Mouse (Mus musculus) midbrain, postnatal 0 days (tissue): Measurements from ENCODE around the gene Adcy7. TPM values are rescaled to one million over a fixed set of nuclear protein-coding genes. Genes with fewer than 3 reads are reported as not detected.
A peak's percentile ranks its signal among the peaks of the same experiment; 100 is the strongest.

ENCODE experiments used
- ATAC-seq: fragments of 200-750 bp; cut with Nextera tagmentation; 2 replicates; pipeline ENCODE4 v1.8.0; 2017; ENCODE audit warnings: moderate number of reproducible peaks, mild to moderate bottlenecking, moderate TSS enrichment, moderate library complexity; ENCODE audit not compliant: low FRiP score
- DNase-seq: peaks from one replicate; pipeline ENCODE4 v3.0.0-alpha.2; 2015; ENCODE audit warnings: low spot score
- H3K27ac ChIP-seq: fragments of 300-500 bp; sonication (generic); 2 replicates; pipeline ENCODE4 v1.5.1; 2014; ENCODE audit warnings: low read depth, mild to moderate bottlenecking, low read length, mixed read lengths
- H3K27me3 ChIP-seq: fragments of 300-500 bp; sonication (generic); 2 replicates; pipeline ENCODE4 v1.6.1; 2014; ENCODE audit warnings: low read length, control low read depth, mixed read lengths; ENCODE audit not compliant: insufficient read depth
- H3K36me3 ChIP-seq: fragments of 300-500 bp; sonication (generic); 2 replicates; pipeline ENCODE4 v1.6.1; 2014; ENCODE audit warnings: low read length, control low read depth, mixed read lengths; ENCODE audit not compliant: insufficient read depth
- H3K4me1 ChIP-seq: fragments of 300-500 bp; sonication (generic); 2 replicates; pipeline ENCODE4 v1.6.1; 2014; ENCODE audit warnings: mild to moderate bottlenecking, control low read depth, antibody characterized with exemption, low read length, mixed read lengths; ENCODE audit not compliant: insufficient read depth
- H3K4me2 ChIP-seq: fragments of 300-500 bp; sonication (generic); 2 replicates; pipeline ENCODE4 v1.6.1; 2014; ENCODE audit warnings: low read depth, mild to moderate bottlenecking, low read length, mixed read lengths; ENCODE audit not compliant: poor library complexity, severe bottlenecking
- H3K4me3 ChIP-seq: fragments of 300-500 bp; sonication (generic); 2 replicates; pipeline ENCODE4 v1.5.1; 2014; ENCODE audit warnings: low read depth, mild to moderate bottlenecking, low read length, moderate library complexity
- H3K9ac ChIP-seq: fragments of 300-500 bp; sonication (generic); replicated peaks from 2 replicates; pipeline ENCODE4 v1.6.1; 2014; ENCODE audit warnings: mild to moderate bottlenecking, low read length, moderate library complexity, mixed read lengths; ENCODE audit not compliant: poor library complexity, severe bottlenecking
- H3K9me3 ChIP-seq: fragments of 300-500 bp; sonication (generic); 2 replicates; pipeline ENCODE4 v1.6.1; 2016; ENCODE audit warnings: low read length, control low read depth
- CTCF ChIP-seq: IDR thresholded peaks from 2 replicates; pipeline ENCODE4 v1.5.1; 2016; ENCODE audit warnings: antibody characterized with exemption, mild to moderate bottlenecking
- WGBS: fragments of 180-500 bp; shearing (Covaris S2); extraction: QIAGEN DNeasy Blood & Tissue Kit; methylation state at CpG from one replicate; pipeline ENCODE4 v1.1.7; 2014; 5-methylcytosine and 5-hydroxymethylcytosine counted together
- polyA plus RNA-seq: library from polyadenylated mRNA; unstranded; fragments of >200 nt; fragmentation: Nextera tagmentation; extraction: Ambion mirVana; gene quantifications from 2 replicates; pipeline ENCODE4 v1.2.1, GENCODE M21; 2015
- total RNA-seq: library from RNA; depleted of rRNA; stranded (reverse); fragments of >200 nt; gene quantifications from 2 replicates; pipeline ENCODE4 v1.2.3, GENCODE M21; 2014

The Adcy7 gene
- total and polyA plus RNA-seq, 2 experiments from 2014 or later = 11.1 to 21.4 TPM

DNA sequence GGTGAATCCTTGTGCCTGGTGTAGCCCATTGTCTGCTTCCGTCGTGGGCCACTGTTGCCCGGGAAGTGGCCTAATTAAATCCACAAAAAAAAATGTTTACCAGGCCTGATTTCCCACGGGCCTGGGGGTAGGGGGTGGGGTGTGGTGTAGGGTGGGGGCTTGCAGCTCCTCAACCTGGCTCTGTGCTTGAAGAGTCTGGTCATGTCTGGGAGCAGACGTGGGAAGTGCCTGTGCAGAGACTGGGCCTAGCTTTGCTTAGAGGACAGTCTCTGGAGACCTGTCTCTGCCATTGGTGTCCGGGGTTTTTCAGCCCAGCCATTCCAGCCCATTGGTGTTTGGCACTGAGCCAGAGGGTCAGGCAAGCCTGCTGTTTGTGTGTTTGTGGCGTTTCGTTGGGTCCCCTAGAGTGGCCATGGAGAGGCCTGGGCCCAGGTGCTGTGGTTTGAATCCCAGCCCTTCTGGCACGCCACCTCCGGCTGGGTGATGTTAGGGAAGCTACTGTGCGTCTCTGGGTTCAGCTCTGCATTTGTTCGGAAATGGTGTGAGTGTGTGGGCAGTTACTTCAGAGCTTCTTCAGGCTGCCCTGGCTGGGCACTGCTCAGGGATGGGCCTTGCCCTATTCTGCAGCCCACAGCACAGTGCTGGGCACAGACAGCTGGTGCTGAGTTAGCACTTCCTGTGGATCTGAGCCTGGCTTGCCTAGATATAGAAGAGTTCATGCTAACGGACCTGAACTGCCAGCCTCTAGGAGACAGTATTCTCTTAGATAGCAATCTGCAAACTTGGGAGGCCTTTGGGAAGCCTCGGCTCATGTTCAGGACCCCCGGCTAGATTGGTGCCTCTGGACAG is 29.6 kb downstream of the Adcy7 start:
- DNase-seq (peak; percentile 30), ATAC-seq (no peak)
- Histone ChIP-seq H3K9me3 (no peaks in the 10 kb centered on the region), H3K9ac (0 out of 2 replicates have a peak overlapping the region, but pooled peaks have one; percentile 2), H3K4me2 (no peak overlapping the region), H3K27ac (no peak overlapping the region), H3K4me3 (no peak overlapping the region), H3K4me1 (no peaks in the 10 kb centered on the region), H3K36me3 (no peaks in the 10 kb centered on the region), H3K27me3 (no peaks in the 10 kb centered on the region)
- WGBS = 43% methylated on average over 15 of the region's 15 CpGs
- TF ChIP-seq CTCF = no peak

DNA sequence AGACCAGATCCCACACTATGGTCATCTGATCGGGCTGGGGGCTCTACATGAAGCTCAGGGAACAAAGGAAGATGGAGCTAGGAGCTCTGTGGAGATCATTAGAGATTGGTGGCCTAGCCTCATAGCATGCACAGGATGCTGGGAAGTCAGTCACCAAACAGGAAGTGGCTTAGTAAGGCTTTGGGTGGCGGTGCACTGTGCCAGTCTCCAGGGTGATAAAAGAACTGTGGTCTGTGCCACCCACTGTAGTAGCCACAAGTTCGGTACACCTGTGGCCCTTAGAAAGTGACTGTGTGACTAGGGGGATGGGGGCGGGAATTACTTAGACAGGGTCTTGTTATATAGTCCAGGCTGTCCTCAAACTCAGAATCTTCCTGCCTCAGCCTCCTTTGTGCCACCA is 33.6 kb downstream of the Adcy7 start:
- H3K4me3 ChIP-seq = no peak overlapping the region
- no peaks in the 10 kb centered on the region for H3K4me1 ChIP-seq
- no peak for TF ChIP-seq CTCF
- H3K9ac ChIP-seq = no peak overlapping the region
- ATAC-seq = no peak
- no peak overlapping the region for H3K4me2 ChIP-seq
- H3K27me3 ChIP-seq = no peaks in the 10 kb centered on the region
- H3K27ac ChIP-seq = no peak overlapping the region
- 89% methylated on average over 4 of the region's 4 CpGs for WGBS
- H3K36me3 ChIP-seq = no peaks in the 10 kb centered on the region
- H3K9me3 ChIP-seq = no peaks in the 10 kb centered on the region
- DNase-seq = no peak

DNA sequence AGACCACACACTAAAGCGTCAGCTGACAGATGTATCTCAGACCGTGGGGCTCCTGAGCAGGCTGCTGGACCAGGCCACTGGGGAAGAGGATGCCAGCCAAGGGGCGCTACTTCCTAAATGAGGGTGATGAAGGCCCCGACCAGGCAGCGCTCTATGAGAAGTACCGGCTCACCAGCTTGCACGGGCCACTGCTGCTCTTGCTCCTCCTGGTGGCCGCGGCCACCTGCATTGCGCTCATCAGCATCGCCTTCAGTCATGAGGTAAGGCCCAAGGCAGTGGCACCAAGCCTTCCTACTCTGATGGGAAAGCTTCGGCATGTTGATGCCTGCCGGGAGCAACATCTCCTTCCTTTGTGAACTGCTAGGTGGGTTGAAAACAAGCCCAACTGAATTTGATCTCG is 34.3 kb downstream of the Adcy7 start:
- Histone ChIP-seq H3K9me3 (no peaks in the 10 kb centered on the region), H3K36me3 (no peaks in the 10 kb centered on the region), H3K4me1 (no peaks in the 10 kb centered on the region), H3K27me3 (no peaks in the 10 kb centered on the region), H3K27ac (no peak overlapping the region), H3K4me2 (no peak overlapping the region), H3K4me3 (no peak overlapping the region), H3K9ac (no peak overlapping the region)
- ATAC-seq (no peak), DNase-seq (no peak)
- peak; percentile 47; the same call in 1 of the 2 replicates for TF ChIP-seq CTCF
- 75% methylated on average over 14 of the region's 14 CpGs for WGBS

DNA sequence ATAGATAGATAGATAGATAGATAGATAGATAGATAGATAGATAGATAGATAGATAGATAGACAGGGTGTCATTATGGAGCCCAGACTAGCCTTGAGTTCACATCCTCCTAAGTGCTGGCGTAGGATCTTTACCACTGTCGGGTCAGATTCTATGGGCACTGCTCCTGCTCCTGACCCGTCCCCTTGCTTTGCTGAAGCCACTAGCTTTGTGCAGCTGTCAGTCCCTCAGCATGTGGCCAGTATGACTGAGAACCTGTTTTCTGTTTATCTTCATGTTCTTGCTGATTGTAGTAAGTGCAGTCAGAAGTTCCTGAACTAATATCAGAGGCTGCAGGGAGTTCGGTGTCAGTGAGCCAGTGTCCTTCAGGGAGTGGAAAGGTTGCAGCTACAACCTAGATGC is 35.5 kb downstream of the Adcy7 start:
- H3K4me1 ChIP-seq = no peaks in the 10 kb centered on the region
- WGBS = 80% methylated on average over 4 of the region's 4 CpGs
- DNase-seq = no peak
- no peaks in the 10 kb centered on the region for H3K9me3 ChIP-seq
- ATAC-seq = no peak
- no peaks in the 10 kb centered on the region for H3K27me3 ChIP-seq
- H3K4me3 ChIP-seq = no peak overlapping the region
- H3K9ac ChIP-seq = no peak overlapping the region
- no peak for TF ChIP-seq CTCF
- H3K36me3 ChIP-seq = no peaks in the 10 kb centered on the region
- H3K4me2 ChIP-seq = no peak overlapping the region
- no peak overlapping the region for H3K27ac ChIP-seq

DNA sequence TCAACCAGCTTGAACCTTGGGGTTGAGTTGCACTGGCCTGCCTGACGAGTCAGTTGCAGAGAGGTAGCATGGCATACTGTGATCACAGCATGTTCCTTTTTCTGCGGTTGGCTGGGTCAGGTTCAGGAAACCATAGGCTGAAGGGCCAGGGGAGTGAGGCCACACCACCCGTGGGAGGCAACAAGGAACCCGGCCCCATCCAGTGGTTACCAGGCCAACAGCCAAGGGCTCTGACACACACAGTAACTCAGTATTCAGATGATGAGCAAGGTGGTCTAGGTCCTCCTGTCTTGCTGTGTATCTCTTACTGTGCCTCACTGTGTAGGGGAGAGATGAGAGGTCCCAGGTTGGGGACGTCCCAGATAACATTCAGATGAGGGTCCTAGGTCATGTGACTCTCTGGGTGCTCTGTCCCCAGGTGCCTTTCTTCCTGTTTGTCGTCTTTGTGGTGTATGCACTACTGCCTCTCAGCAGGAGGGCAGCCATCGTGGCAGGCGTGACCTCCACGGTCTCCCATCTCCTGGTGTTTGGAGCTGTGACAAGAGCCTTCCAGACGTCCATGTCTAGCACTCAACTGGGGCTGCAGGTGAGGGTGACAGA is 37.2 kb downstream of the Adcy7 start:
- ATAC-seq = no peak
- Histone ChIP-seq H3K27ac (no peak overlapping the region), H3K27me3 (no peaks in the 10 kb centered on the region), H3K9ac (no peak overlapping the region), H3K9me3 (no peaks in the 10 kb centered on the region), H3K4me2 (no peak overlapping the region), H3K4me1 (no peaks in the 10 kb centered on the region), H3K4me3 (no peak overlapping the region), H3K36me3 (no peaks in the 10 kb centered on the region)
- no peak for DNase-seq
- WGBS = 76% methylated on average over 10 of the region's 10 CpGs
- no peak for TF ChIP-seq CTCF

DNA sequence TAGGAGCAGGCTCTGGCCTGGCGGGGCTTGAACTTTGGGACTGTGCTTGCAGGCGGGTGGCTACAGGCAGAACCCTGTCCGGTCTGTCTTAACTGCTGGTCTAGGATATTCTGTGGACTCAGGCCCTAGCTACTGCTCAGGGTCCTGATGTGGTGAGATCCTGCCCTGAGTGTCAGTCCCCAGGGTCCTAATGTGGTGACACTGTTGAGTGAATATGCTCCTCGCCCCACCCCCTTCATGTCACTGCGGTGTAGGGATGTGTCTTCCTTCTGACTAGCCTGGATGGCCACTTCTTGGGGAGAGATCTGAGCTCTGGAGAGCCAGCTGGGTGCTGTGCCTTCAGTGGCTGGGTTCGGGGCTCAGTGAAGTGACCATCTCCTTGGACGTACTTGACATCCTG is 37.7 kb downstream of the Adcy7 start:
- H3K4me1 ChIP-seq = no peaks in the 10 kb centered on the region
- ATAC-seq (no peak), DNase-seq (no peak)
- no peaks in the 10 kb centered on the region for H3K9me3 ChIP-seq
- H3K36me3 ChIP-seq = no peaks in the 10 kb centered on the region
- H3K4me3 ChIP-seq = no peak overlapping the region
- no peak overlapping the region for H3K9ac ChIP-seq
- TF ChIP-seq CTCF = no peak
- 96% methylated on average over 7 of the region's 7 CpGs for WGBS
- H3K27me3 ChIP-seq = no peaks in the 10 kb centered on the region
- no peak overlapping the region for H3K27ac ChIP-seq
- H3K4me2 ChIP-seq = no peak overlapping the region
